Mouse (Mus musculus) kidney, adult 8-10 months (tissue): ENCODE measurements around the gene Akap6.

ENCODE experiments used
- DNase-seq, 2 experiments: peaks; one replicate each; pipeline ENCODE4 v3.0.0; 2022

The Akap6 gene

GRCm38 (mm10) chr12:52850332-52851036, 151.3 kb downstream of the Akap6 start:
- DNase-seq, result no peak

- no peak for DNase-seq
Observed at GRCm38 (mm10) chr12:52851221-52851620, 152.0 kb downstream of the Akap6 start.

GRCm38 (mm10) chr12:52854236-52854679, 155.1 kb downstream of the Akap6 start:
- no peak for DNase-seq

GRCm38 (mm10) chr12:52856104-52856503, 156.9 kb downstream of the Akap6 start:
- no peak for DNase-seq

- no peak for DNase-seq
Observed at GRCm38 (mm10) chr12:52857306-52857705, 158.1 kb downstream of the Akap6 start.

- no peak for DNase-seq
Observed at GRCm38 (mm10) chr12:52861922-52862321, 162.7 kb downstream of the Akap6 start.

- DNase-seq, result no peak
Observed at GRCm38 (mm10) chr12:52868000-52868624, 168.9 kb downstream of the Akap6 start.

GRCm38 (mm10) chr12:52871604-52872003, 172.4 kb downstream of the Akap6 start:
- no peak for DNase-seq

- DNase-seq, result peak in 1 of 2 experiments; percentile 6
Observed at GRCm38 (mm10) chr12:52874332-52874923, 175.2 kb downstream of the Akap6 start.

- no peak for DNase-seq
Observed at GRCm38 (mm10) chr12:52876065-52876464, 176.9 kb downstream of the Akap6 start.

- DNase-seq, result no peak
Observed at GRCm38 (mm10) chr12:52876978-52877769, 178.0 kb downstream of the Akap6 start.

- no peak for DNase-seq
Observed at GRCm38 (mm10) chr12:52879324-52879723, 180.1 kb downstream of the Akap6 start.

- no peak for DNase-seq
Observed at GRCm38 (mm10) chr12:52892519-52892918, 193.3 kb downstream of the Akap6 start.

GRCm38 (mm10) chr12:52893656-52894405, 194.6 kb downstream of the Akap6 start:
- DNase-seq, result no peak

GRCm38 (mm10) chr12:52895672-52896460, 196.7 kb downstream of the Akap6 start:
- peak; percentile 20 to 34 for DNase-seq

GRCm38 (mm10) chr12:52896785-52897184, 197.6 kb downstream of the Akap6 start:
- no peak for DNase-seq

GRCm38 (mm10) chr12:52898130-52898529, 198.9 kb downstream of the Akap6 start:
- DNase-seq, result no peak

GRCm38 (mm10) chr12:52904046-52904445, 204.9 kb downstream of the Akap6 start:
- DNase-seq, result no peak

- no peak for DNase-seq
Observed at GRCm38 (mm10) chr12:52908448-52909066, 209.4 kb downstream of the Akap6 start.

- no peak for DNase-seq
Observed at GRCm38 (mm10) chr12:52910345-52910744, 211.2 kb downstream of the Akap6 start.

- peak; percentile 17 to 63 for DNase-seq
Observed at GRCm38 (mm10) chr12:52910819-52911218, 211.6 kb downstream of the Akap6 start.
